Mouse (Mus musculus) layer of hippocampus, adult 2 months (tissue): ENCODE results near the gene Sipa1l3. TPM values are rescaled to one million over a fixed set of nuclear protein-coding genes. Genes with fewer than 3 reads are reported as not detected.

Source experiments
- DNase-seq, 2 experiments: peaks; one replicate each; pipeline ENCODE4 v3.0.0; 2022; ENCODE audit warnings: low spot score in 2 of 2
- H3K27ac ChIP-seq: fragments of 200-600 bp; 2 replicates; pipeline ENCODE4 v1.8.1; 2022
- H3K4me3 ChIP-seq: fragments of 200-600 bp; 2 replicates; pipeline ENCODE4 v1.8.1; 2022; ENCODE audit warnings: mild to moderate bottlenecking
- CTCF ChIP-seq: fragments of 200-600 bp; conservative IDR thresholded peaks from 2 replicates; pipeline ENCODE4 v1.8.1; 2022; ENCODE audit warnings: antibody characterized with exemption, mild to moderate bottlenecking, moderate library complexity
- total RNA-seq, 2 experiments: library from RNA; stranded (reverse); gene quantifications; 2 replicates each; pipeline ENCODE4 v1.2.3; 2021

Sipa1l3 gene
- total RNA-seq, 2 experiments from 2014 or later, result 240 to 260 TPM

GRCm38 (mm10) chr7:29313572-29314261 is 204.7 kb downstream of the Sipa1l3 start:
- DNase-seq, result no peak
- H3K27ac ChIP-seq, result peak overlapping the region; percentile 98
- no peak for TF ChIP-seq CTCF
- peak overlapping the region; percentile 41 for H3K4me3 ChIP-seq

GRCm38 (mm10) chr7:29313051-29313450 is 205.4 kb downstream of the Sipa1l3 start:
- Histone ChIP-seq H3K4me3 (peak overlapping the region; percentile 43), H3K27ac (peak overlapping the region; percentile 98)
- no peak for TF ChIP-seq CTCF
- DNase-seq, result peak; percentile 50 to 69

- TF ChIP-seq CTCF, result no peak
- DNase-seq, result no peak
- Histone ChIP-seq H3K27ac (peak overlapping the region; percentile 91), H3K4me3 (peak overlapping the region; percentile 73)
Observed at GRCm38 (mm10) chr7:29309749-29310148, 208.7 kb downstream of the Sipa1l3 start.

- DNase-seq, result peak; percentile 55 to 63
- Histone ChIP-seq H3K27ac (peak overlapping the region; percentile 91), H3K4me3 (peak overlapping the region; percentile 73)
- TF ChIP-seq CTCF, result no peak
Observed at GRCm38 (mm10) chr7:29309221-29309721, 209.2 kb downstream of the Sipa1l3 start.

- peak overlapping the region; percentile 91 for H3K27ac ChIP-seq
- 0 out of 2 replicates have a peak, but pooled peaks have one; percentile 4 for TF ChIP-seq CTCF
- H3K4me3 ChIP-seq, result peak overlapping the region; percentile 73
- peak; percentile 95 for DNase-seq
Observed at GRCm38 (mm10) chr7:29307350-29308104, 210.9 kb downstream of the Sipa1l3 start.

- H3K27ac ChIP-seq, result peak overlapping the region; percentile 91; the same call in 1 of the 2 replicates
- TF ChIP-seq CTCF, result peak; percentile 71
- DNase-seq, result peak in 1 of 2 experiments; percentile 63
- H3K4me3 ChIP-seq, result no peak overlapping the region; the same call in 1 of the 2 replicates
Observed at GRCm38 (mm10) chr7:29306619-29307018, 211.8 kb downstream of the Sipa1l3 start.

- no peak for TF ChIP-seq CTCF
- Histone ChIP-seq H3K27ac (peak overlapping the region; percentile 70; the same call in 1 of the 2 replicates), H3K4me3 (no peak overlapping the region)
- DNase-seq, result no peak
Observed at GRCm38 (mm10) chr7:29306108-29306507, 212.3 kb downstream of the Sipa1l3 start.

- Histone ChIP-seq H3K27ac (peak overlapping the region; percentile 70; the same call in 1 of the 2 replicates), H3K4me3 (peak overlapping the region; percentile 71)
- no peak for DNase-seq
- no peak for TF ChIP-seq CTCF
Observed at GRCm38 (mm10) chr7:29305263-29305988, 213.0 kb downstream of the Sipa1l3 start.

GRCm38 (mm10) chr7:29304463-29305262 is 213.8 kb downstream of the Sipa1l3 start:
- Histone ChIP-seq H3K4me3 (peak overlapping the region; percentile 71), H3K27ac (peak overlapping the region; percentile 70)
- no peak for DNase-seq
- no peak for TF ChIP-seq CTCF

GRCm38 (mm10) chr7:29303738-29304462 is 214.5 kb downstream of the Sipa1l3 start, which contains the start of gene Dpf1:
TSS of gene Dpf1 (plus strand) at chr7:29303951.
- TF ChIP-seq CTCF, result peak; percentile 65
- Histone ChIP-seq H3K4me3 (peak within 1 kb of the TSS; percentile 71), H3K27ac (peak within 1 kb of the TSS; percentile 70)
- DNase-seq, result peak; percentile 90 to 93

- H3K4me3 ChIP-seq, result no peak overlapping the region
- H3K27ac ChIP-seq, result no peak overlapping the region
- DNase-seq, result no peak
- TF ChIP-seq CTCF, result no peak
Observed at GRCm38 (mm10) chr7:29302641-29303040, 215.8 kb downstream of the Sipa1l3 start.
